ENCODE assay signal across 11 mouse cellular contexts in genomic region chr12:79998788-79999187, GRCm38 (mm10).
DNase-seq lines count a peak whose midpoint lies in the region; ATAC-seq and TF ChIP-seq lines count a peak whose summit lies in the region.
"Had no signal": no experiment of that assay in that cellular context is flagged by ENCODE, and none has a peak within 500 bp of the region (broad histone marks: within the 10 kb centered on the region; RNA-seq: fewer than 3 reads in every experiment).

No protein-coding gene starts in this region.

- WGBS in kidney, embryonic 15.5 days = 51% methylated on average over 5 of the region's 5 CpGs
- 85% methylated on average over 5 of the region's 5 CpGs for WGBS in hindbrain, embryonic 12.5 days

- TF ChIP-seq EP300 in CH12.LX (IDR thresholded peaks at IDR 0.05; ENCODE audit: low read length) = no peak

- no peak for TF ChIP-seq RAD21 in CH12.LX (IDR thresholded peaks at IDR 0.05; ENCODE audit: low read depth, low read length)

- H3K4me3 ChIP-seq in kidney, embryonic 15.5 days (replicated peaks) = no peak overlapping the region
- peak overlapping the region in 1 of 3 experiments; percentile 14 for H3K4me3 ChIP-seq in CH12.LX (replicated peaks in 1 of 3; ENCODE audit: low read depth in 2 of 3, low read length in 2 of 3, poor library complexity in 1 of 3)
- no peak overlapping the region for H3K4me3 ChIP-seq in hindbrain, embryonic 12.5 days
- H3K4me3 ChIP-seq: hindbrain, embryonic 15.5 days had no signal

- H3K36me3 ChIP-seq in kidney, embryonic 15.5 days = no peaks in the 10 kb centered on the region
- H3K36me3 ChIP-seq in CH12.LX (replicated peaks in 1 of 2; ENCODE audit: control insufficient read depth in 1 of 2, insufficient read depth in 1 of 2, low read length in 1 of 2) = no peaks in the 10 kb centered on the region
- no peaks in the 10 kb centered on the region for H3K36me3 ChIP-seq in hindbrain, embryonic 12.5 days
- H3K36me3 ChIP-seq: hindbrain, embryonic 15.5 days had no signal

- no peaks in the 10 kb centered on the region for H3K9me3 ChIP-seq in kidney, embryonic 15.5 days (replicated peaks)
- no peaks in the 10 kb centered on the region for H3K9me3 ChIP-seq in CH12.LX (replicated peaks; ENCODE audit: low read length)
- H3K9me3 ChIP-seq in hindbrain, embryonic 12.5 days (replicated peaks) = no peaks in the 10 kb centered on the region
- H3K9me3 ChIP-seq: hindbrain, embryonic 15.5 days had no signal

- peak overlapping the region; percentile 72 for H3K27ac ChIP-seq in kidney, embryonic 15.5 days
- H3K27ac ChIP-seq in CH12.LX (ENCODE audit: insufficient read depth, low read depth) = peak overlapping the region; percentile 90
- no peak overlapping the region for H3K27ac ChIP-seq in hindbrain, embryonic 12.5 days
- H3K27ac ChIP-seq: hindbrain, embryonic 15.5 days had no signal

- H3K27me3 ChIP-seq in kidney, embryonic 15.5 days = no peaks in the 10 kb centered on the region
- no peaks in the 10 kb centered on the region for H3K27me3 ChIP-seq in CH12.LX (replicated peaks)
- no peaks in the 10 kb centered on the region for H3K27me3 ChIP-seq in hindbrain, embryonic 12.5 days
- H3K27me3 ChIP-seq: hindbrain, embryonic 15.5 days had no signal

- intact Hi-C loops in left cerebral cortex, postnatal 36 days (cut with DNase I) = no loop called here

- in situ Hi-C loops in CH12.LX (cut with MboI; ENCODE audit: low pct_ligation_motif_present, low pct_unique_long_range_greater_than_20kb, low sequenced_read_pairs) = no loop called here

- no peaks in the 10 kb centered on the region for H3K79me2 ChIP-seq in CH12.LX (replicated peaks; ENCODE audit: control insufficient read depth, extremely low read depth, insufficient read depth, poor library complexity, severe bottlenecking)

- DNase-seq in adrenal gland, postnatal 10 days = peak; percentile 36
- no peak for DNase-seq in adrenal gland, postnatal 14 days
- no peak for DNase-seq in kidney, postnatal 25 days
- no peak for DNase-seq in CH12.LX (ENCODE audit: extremely low read depth)
- DNase-seq in kidney, postnatal 14 days = peak; percentile 44
- no peak for DNase-seq in left cerebral cortex, postnatal 36 days (ENCODE audit: low spot score in 2 of 2)
- DNase-seq: cerebellum, adult 8-10 months; layer of hippocampus, adult 9-11 months had no signal

- H3K4me2 ChIP-seq in kidney, embryonic 15.5 days = no peak overlapping the region
- H3K4me2 ChIP-seq in CH12.LX (ENCODE audit: insufficient read depth, low read depth, poor library complexity, severe bottlenecking) = peak overlapping the region; percentile 40; the same call in 1 of the 2 replicates
- H3K4me2 ChIP-seq in hindbrain, embryonic 12.5 days (replicated peaks) = no peak overlapping the region
- H3K4me2 ChIP-seq: hindbrain, embryonic 15.5 days had no signal

- dilution Hi-C loops in CH12.LX (cut with MboI; ENCODE audit: extremely low pct_ligation_motif_present, extremely low pct_unique_long_range_greater_than_20kb, low sequenced_read_pairs) = no loop called here

- no peak for TF ChIP-seq CTCF in CH12.LX (conservative IDR thresholded peaks at IDR 0.05 in 1 of 2, IDR thresholded peaks at IDR 0.05 in 1 of 2; ENCODE audit: low read depth in 2 of 2, low read length in 2 of 2)

- no peak for TF ChIP-seq POLR2A in CH12.LX (IDR thresholded peaks at IDR 0.05; ENCODE audit: low read depth, low read length)

- H3K9ac ChIP-seq in kidney, embryonic 15.5 days = no peak overlapping the region
- peak overlapping the region; percentile 18; the same call in 1 of the 2 replicates for H3K9ac ChIP-seq in CH12.LX (ENCODE audit: insufficient read depth, low read depth)
- H3K9ac ChIP-seq in hindbrain, embryonic 12.5 days = no peak overlapping the region
- H3K9ac ChIP-seq: hindbrain, embryonic 15.5 days had no signal

- peaks cover 61% of the 10 kb centered on the region for H3K4me1 ChIP-seq in kidney, embryonic 15.5 days
- peaks cover 68 to 95% of the 10 kb centered on the region in 2 experiments for H3K4me1 ChIP-seq in CH12.LX (ENCODE audit: control insufficient read depth in 1 of 2, insufficient read depth in 2 of 2)
- peaks cover 18% of the 10 kb centered on the region for H3K4me1 ChIP-seq in hindbrain, embryonic 12.5 days

- ATAC-seq in kidney, embryonic 15.5 days (replicated peaks; ENCODE audit: low FRiP score) = no peak
- ATAC-seq in hindbrain, embryonic 12.5 days (ENCODE audit: low FRiP score) = no peak

TF ChIP-seq in CH12.LX, 34 proteins besides CTCF, POLR2A, EP300 and RAD21:
- TF ChIP-seq IRF4 (IDR thresholded peaks at IDR 0.05; ENCODE audit: low read depth, low read length) = no peak
- no peak for TF ChIP-seq MYC (IDR thresholded peaks at IDR 0.05; ENCODE audit: low read depth, low read length)
- TF ChIP-seq USF1 (IDR thresholded peaks at IDR 0.05; ENCODE audit: low read depth, low read length) = no peak
TF ChIP-seq in CH12.LX: peak in this region for 0.

Comparison
In these comparisons a context has a peak if more than half of its experiments do, and no peak if none do; other contexts are left out.
1. DNase-seq: peak in adrenal gland, postnatal 10 days (single experiment) and kidney, postnatal 14 days (single experiment); none in adrenal gland, postnatal 14 days (single experiment), kidney, postnatal 25 days (0 of 2), CH12.LX (single experiment) and left cerebral cortex, postnatal 36 days (0 of 2).